Mouse (Mus musculus): Measurements from ENCODE around the gene Gnb1.

Gene Gnb1

GRCm38 (mm10) chr4:155482733-155483540 is 8.2 kb upstream of the Gnb1 start:
- peak; percentile 37 to 48 for DNase-seq (ENCODE audit: low spot score in 2 of 2)

- no peak for DNase-seq (ENCODE audit: low spot score in 2 of 2)
Observed at GRCm38 (mm10) chr4:155485521-155485920, 5.6 kb upstream of the Gnb1 start.

GRCm38 (mm10) chr4:155487746-155488145 is 3.4 kb upstream of the Gnb1 start:
- no peak for DNase-seq (ENCODE audit: low spot score in 2 of 2)

DNA sequence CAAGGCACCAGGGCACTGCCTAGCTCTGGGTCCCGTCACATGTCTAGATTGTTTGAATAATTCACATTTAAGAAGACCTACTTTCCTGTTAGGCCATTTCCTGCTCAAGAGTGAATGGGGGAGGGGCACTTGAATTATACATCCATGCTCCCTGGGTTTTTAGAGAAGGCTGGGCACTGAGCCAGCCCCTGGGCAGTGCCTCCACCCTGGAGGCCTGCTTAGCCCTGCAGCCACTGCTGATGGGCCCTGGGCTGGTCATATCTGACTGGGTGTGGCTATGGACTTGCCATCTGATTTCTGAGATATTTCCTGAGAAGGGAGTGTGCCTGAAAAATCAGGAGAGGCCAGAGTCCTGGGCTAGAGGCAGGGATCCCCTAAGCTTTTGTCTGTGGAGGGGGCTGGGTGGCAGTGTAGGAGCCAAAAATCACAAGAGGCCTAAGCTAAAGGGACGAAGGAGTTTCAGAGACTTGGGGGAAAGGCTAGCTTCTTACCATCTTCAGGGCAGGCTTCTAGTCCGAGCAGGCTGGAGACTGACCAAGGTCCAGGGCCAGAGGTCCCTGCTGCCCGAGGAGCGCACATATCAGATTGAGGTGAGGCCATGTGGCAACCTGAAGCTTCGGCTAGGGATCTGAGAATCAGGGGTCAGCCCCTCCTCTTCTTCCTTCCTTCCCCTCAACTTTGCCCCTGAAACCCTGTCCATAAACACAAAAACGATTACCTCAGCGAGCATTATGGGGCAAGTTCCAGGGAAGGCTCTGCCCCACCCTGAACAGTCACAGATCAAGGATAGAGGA is 2.7 kb upstream of the Gnb1 start:
- DNase-seq (ENCODE audit: low spot score in 2 of 2): peak; percentile 45 to 75

DNA sequence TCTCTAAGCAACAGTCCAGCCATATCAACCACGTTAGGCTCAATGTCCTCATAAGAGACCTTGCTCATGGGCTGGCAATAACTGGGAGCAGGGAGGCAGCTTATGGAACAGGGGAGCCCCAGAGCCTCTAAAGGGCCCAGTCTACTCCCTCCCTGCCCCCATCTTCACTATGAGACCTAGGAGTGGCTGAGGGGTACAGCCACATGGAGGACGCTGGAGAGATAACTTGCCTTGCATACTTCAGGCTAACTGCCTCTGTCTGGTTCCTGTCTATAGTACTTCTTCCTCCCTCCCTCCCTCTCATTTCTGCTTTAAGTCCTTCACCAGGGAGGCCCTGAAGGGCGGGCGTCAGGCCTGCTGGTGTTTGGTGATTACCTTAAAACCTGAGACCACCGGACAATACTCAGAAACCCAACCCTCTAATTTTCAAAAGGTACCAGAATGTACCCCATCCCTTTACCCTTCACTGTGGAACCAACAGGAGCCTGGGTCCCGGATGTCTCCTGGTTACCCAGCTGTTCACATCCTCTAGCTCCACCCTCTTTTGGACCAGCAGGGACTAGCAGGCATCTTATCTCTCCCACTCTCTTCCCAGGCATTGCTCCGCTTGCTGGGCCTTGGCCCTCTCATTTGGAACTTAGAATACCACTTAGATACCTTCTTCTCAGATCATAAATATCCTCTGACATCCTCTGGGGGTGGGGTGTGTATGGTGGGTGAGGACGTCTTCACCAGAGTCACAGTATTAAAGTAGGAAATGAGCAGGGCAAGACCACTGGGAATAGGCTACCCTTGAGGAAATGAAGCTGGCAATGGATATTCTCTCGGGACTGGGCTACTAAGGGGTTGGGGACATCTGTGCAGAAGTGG is 1.8 kb upstream of the Gnb1 start:
- no peak for DNase-seq (ENCODE audit: low spot score in 2 of 2)

DNA sequence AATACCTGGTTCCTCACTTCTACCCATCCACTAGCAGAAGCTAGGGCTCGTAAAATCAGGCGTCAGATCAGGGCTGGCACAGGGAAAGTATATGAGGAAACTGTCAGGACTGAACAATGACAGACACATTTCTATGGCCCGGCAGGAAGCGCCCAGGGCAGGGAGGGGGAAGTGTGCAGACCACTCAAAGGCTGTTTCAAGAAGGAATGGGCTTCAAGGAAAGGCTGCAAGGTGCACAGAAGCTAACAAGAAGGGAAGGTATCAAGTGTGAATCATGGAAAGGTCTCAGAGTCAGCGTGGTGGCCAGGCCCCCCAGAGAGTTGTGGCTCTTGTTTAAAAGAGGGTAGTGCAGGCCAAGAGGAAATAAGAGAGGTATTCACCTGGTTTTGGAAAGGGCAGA is 705 bp upstream of the Gnb1 start:
- DNase-seq (ENCODE audit: low spot score in 2 of 2): peak in 1 of 2 experiments; percentile 25

- no peak for DNase-seq (ENCODE audit: low spot score in 2 of 2)
Observed at GRCm38 (mm10) chr4:155491529-155492130, 469 bp downstream of the Gnb1 start.

GRCm38 (mm10) chr4:155492131-155492633 is 1.0 kb downstream of the Gnb1 start:
- DNase-seq (ENCODE audit: low spot score in 2 of 2): peak; percentile 40 to 60

DNA sequence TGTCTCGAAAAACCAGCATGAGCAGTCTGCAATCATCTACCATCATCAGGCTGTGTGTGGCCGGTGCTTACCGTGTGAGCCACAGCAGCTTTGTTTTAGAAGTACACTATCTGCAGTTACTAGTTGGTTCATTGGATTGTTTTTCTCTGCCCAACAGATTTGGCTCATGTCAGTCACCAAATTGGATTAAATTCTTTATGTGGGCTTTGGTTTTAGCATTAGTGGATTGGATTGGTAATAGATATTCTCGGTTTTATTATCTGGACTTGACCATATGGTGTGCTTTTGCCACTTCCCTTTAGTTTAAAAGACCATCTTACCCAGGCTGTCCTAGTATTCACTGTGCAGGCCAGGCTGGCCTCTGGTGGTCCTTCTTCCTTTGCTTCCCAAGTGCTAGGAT is 3.7 kb downstream of the Gnb1 start:
- DNase-seq (ENCODE audit: low spot score in 2 of 2): no peak

GRCm38 (mm10) chr4:155497963-155498362 is 6.8 kb downstream of the Gnb1 start:
- no peak for DNase-seq (ENCODE audit: low spot score in 2 of 2)

DNA sequence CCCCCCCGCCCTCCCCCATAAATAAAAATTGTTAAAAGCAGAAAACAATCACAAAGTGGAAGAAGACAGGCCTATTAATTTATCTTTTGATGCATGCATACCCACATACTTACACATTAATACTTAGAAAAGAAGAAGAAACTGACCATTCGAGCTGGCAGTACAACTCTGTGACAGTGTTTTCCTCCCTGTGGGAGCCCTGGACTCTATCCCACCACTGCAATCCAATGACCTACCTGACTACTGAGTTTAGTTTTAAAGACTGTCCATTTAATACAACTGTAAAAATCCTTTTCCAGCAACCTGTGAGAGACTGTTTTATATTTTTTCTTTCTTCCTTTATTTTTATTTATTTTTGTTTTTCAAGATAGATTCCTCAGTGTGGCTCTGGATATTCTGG is 10.0 kb downstream of the Gnb1 start:
- DNase-seq (ENCODE audit: low spot score in 2 of 2): no peak

DNA sequence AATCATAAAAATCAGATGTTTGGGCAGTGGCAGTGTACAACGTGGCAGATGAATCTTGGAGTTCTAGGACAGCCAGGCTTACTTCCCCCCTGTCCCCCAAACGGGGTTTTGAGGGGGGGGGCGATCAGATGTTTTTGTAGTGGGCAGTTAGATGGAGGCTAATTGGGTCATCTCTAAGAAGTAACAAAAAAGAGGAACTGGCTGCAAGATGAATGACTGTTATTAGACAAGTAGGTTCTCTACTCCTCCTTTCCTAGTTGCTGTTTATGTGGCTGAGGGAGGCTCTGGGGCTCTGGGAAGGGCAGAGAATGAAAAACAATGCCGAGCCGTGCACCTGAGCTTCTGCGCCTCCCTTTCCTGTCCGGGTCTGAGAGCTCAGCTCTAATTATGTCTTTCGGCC is 13.9 kb downstream of the Gnb1 start:
- DNase-seq (ENCODE audit: low spot score in 2 of 2): no peak

DNA sequence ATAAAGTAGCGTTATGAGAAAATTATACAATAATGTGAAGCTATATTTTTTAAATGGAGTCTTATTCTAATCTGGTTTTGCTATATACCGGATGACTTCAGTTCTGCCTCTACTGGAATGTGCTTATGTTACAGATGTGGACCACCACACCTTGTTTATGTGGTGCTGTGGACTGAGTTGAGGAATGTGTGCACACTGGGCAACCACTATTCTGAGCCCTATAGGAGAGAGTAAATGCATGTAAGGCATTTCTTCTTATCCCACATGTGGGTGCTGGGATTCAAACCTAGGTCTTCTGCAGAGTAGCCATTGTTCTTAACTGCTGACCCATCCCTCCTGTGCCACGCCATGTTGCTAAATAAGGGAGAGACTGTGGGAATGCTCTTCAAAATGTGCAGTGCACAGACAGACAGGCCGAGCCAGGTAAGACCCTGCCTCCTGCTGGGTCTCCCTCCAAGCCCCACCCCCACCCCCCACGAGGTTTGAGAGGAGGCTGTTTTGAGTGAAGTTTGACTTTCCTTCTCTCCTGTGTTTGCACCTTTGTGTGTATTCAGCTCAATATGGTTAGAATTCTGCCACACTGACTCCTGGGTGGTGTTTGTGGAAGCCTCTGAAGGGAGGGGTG is 14.6 kb downstream of the Gnb1 start:
- no peak for DNase-seq (ENCODE audit: low spot score in 2 of 2)

DNA sequence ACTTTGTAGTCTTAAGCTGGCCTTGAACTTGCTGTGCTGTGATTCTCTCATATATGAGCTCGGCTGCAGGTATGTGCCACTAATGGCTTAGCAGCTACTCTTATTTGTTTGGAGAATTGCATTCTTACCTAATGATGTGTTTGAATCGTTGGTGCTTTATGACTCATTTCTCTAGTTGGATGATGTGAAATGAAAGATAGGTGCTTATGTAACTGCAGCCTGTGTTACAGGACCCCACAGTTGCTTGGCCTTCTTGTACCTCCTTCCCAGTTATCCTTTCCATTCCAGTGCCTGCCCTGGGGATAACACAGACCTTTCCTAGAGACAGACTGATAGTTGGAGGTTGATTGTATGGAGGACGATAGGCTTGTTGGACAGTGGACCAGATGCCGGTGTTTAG is 17.5 kb downstream of the Gnb1 start:
- DNase-seq (ENCODE audit: low spot score in 2 of 2): no peak

GRCm38 (mm10) chr4:155510981-155511380 is 19.8 kb downstream of the Gnb1 start:
- DNase-seq (ENCODE audit: low spot score in 2 of 2): no peak

- no peak for DNase-seq (ENCODE audit: low spot score in 2 of 2)
Observed at GRCm38 (mm10) chr4:155514810-155515209, 23.6 kb downstream of the Gnb1 start.

DNA sequence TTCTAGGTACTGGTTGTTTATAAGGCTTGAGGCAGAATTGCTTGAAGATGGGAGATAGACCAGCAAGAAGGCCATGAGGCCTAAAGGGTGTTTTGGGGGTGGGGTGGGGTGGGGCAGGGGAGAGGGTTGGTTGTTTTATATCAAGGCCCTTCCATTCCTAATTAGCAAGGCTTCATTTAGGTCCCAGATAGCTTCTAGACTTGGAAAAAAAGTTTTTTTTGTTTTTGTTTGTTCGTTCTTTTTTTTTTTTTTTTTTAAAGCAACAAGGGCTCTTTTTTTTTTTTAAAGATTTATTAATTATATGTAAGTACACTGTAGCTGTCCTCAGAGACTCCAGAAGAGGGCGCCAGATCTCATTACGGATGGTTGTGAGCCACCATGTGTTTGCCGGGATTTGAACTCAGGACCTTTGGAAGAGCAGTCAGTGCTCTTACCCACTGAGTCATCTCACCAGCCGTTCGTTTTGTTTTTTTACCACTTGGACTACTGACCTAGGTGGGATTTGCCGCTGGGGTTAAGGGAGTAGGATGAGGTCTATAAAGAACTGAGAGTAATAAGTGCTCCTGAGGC is 26.9 kb downstream of the Gnb1 start:
- DNase-seq (ENCODE audit: low spot score in 2 of 2): no peak

GRCm38 (mm10) chr4:155522327-155522726 is 31.2 kb downstream of the Gnb1 start:
- no peak for DNase-seq (ENCODE audit: low spot score in 2 of 2)

GRCm38 (mm10) chr4:155525751-155526150 is 34.6 kb downstream of the Gnb1 start:
- no peak for DNase-seq (ENCODE audit: low spot score in 2 of 2)

GRCm38 (mm10) chr4:155529294-155529693 is 38.1 kb downstream of the Gnb1 start:
- no peak for DNase-seq (ENCODE audit: low spot score in 2 of 2)

- DNase-seq (ENCODE audit: low spot score in 2 of 2): no peak
Observed at GRCm38 (mm10) chr4:155549993-155550392, 58.8 kb downstream of the Gnb1 start.

Measured in urinary bladder, adult 18-20 months (tissue).